Mouse (Mus musculus): ENCODE data around the gene Opalin.

Gene Opalin

GRCm38 (mm10) chr19:41076906-41077305 is at the start of gene Opalin:
TSS of gene Opalin (minus strand) at chr19:41077113.
- no peak for DNase-seq (ENCODE audit: low spot score)

- no peak for DNase-seq (ENCODE audit: low spot score)
Observed at GRCm38 (mm10) chr19:41123009-41123408, 46.1 kb upstream of the Opalin start.

DNA sequence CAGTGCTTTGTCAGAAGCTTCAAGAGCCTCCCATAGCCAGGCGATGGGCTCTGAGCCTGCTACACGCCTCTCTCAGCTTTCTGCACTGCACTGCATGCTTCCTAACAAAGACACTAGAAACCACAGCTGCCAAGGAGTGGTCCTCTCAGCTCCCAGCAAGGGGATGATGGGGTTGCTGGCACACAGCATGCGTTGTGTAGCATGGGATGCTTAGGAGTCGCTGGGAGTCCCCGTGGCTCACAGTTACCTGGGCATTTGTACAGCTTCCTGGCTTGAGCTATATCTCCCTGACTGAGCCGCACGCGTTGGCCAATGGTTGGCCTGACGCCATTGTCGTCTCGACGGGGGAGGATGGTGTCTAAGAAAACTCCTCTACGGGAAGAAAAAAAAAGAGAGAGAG is 43.0 kb upstream of the Opalin start:
- DNase-seq (ENCODE audit: low spot score), result no peak

DNA sequence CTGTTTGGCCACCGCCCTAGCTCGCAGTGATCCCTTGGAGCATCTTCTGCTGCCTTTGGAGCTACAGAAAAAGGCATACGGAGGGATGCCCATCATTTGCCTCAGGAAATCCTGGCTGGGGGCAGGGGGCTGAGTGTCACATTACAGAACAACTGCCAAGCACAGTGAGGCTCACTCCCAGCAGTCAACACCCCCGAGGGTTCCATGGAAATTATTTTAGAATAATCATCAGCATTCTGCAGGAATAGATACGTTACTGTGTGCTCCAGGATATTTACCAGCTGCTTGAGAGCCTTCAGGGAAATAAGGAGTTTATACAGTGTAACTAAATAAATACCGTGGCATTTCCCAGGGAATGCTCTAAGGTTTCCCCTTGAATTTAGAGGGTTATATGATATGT is 41.4 kb upstream of the Opalin start:
- DNase-seq (ENCODE audit: low spot score), result no peak

GRCm38 (mm10) chr19:41117334-41117733 is 40.4 kb upstream of the Opalin start:
- DNase-seq (ENCODE audit: low spot score), result no peak

- DNase-seq (ENCODE audit: low spot score), result no peak
Observed at GRCm38 (mm10) chr19:41114611-41115010, 37.7 kb upstream of the Opalin start.

- DNase-seq (ENCODE audit: low spot score), result no peak
Observed at GRCm38 (mm10) chr19:41113911-41114531, 37.1 kb upstream of the Opalin start.

DNA sequence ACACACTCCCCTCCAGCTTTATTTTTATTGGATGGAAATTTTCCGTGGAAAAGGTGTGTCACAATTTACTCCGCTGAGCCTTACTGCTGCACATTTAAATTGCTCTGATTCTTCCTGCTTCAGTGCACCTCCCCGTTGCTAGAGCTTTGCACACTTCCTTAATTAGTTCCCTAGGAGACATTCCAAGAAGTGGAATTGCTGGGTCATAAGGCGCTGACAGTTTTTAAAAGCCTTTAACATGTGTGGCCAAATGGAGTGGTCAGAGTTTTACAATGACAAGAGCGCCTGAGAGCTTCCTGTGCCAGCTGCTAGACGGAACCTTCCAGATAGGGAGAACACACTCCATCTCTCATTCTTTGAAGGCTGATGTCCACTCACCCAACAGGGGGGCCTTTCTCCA is 35.7 kb upstream of the Opalin start:
- no peak for DNase-seq (ENCODE audit: low spot score)

GRCm38 (mm10) chr19:41109991-41110390 is 33.1 kb upstream of the Opalin start:
- no peak for DNase-seq (ENCODE audit: low spot score)

DNA sequence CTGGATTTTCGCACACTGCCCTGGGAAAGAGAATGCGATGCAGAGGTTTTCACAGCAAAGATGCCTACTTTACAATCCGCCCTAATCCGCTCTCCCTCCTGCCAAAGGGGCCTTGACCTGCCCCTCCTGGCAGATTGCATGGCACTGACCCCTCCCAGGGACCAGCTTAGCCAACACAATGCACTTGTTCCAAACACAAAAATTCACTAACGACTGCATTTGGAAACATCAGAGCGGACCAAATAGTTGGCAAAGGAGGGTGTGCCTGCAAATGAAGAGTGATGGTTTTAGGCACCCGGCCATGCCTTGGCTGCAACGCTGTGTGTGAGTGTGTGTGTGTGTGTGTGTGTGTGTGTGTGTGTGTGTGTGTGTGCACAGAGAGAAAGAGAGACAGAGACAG is 32.6 kb upstream of the Opalin start:
- no peak for DNase-seq (ENCODE audit: low spot score)

DNA sequence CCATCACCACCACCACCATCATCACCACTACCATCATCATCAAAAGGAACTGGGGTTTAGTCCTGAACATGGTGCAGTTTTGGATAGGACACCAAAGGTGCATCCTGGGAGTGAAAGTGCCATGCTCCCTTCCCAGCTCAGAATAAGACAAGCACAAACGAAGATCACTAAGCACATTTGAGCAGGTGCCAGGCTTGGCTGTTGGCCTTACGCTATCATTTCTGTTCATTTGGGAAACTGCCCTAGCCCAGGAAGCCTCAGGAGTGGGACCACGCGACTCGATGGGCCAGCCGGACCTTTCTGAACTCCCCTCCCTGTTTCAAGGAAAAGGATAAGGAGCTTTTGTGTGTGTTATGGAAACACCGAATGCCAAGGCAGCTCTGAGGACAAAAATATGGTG is 31.8 kb upstream of the Opalin start:
- DNase-seq (ENCODE audit: low spot score), result no peak

GRCm38 (mm10) chr19:41107530-41107929 is 30.6 kb upstream of the Opalin start:
- no peak for DNase-seq (ENCODE audit: low spot score)

DNA sequence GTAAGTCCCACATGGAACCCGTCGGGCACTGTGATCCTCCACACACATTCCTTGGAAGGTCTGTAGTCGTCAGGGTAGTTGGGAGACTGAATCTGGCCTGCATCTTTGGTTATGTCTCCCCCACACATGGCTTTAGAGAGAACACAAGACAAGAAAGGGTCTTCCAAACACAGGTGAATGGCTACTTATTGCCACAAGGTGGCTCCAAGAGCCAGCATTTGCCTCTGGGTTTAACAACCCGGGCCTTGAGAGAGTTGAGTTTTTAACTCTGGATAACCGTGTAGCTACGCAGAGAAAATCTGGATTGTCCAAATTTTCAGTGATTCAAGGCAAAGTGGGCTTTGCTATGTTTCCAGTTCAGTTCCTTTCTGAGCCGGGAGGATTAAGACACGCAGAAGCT is 28.0 kb upstream of the Opalin start:
- DNase-seq (ENCODE audit: low spot score), result no peak

DNA sequence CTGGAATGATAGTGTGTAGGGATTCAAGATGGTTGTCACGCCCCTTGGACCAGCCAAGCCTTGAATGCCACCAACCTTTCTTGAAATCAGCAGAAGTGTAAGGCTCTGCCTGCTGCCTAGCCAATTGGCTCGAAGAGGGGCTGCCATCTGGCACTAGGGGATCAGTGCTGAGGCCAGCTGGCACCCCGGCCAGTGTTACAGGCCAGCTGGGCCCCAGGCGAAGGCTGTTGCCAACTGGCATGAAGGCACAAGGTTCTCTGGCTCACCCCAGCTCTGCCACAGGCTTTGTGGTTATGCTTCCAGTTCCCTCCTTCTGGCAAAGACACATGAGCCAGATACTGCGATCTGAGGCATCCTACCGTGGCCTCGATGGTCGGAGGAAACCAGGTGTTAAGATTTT is 24.5 kb upstream of the Opalin start:
- peak; percentile 34 for DNase-seq (ENCODE audit: low spot score)

GRCm38 (mm10) chr19:41100863-41101262 is 23.9 kb upstream of the Opalin start:
- DNase-seq (ENCODE audit: low spot score), result no peak

DNA sequence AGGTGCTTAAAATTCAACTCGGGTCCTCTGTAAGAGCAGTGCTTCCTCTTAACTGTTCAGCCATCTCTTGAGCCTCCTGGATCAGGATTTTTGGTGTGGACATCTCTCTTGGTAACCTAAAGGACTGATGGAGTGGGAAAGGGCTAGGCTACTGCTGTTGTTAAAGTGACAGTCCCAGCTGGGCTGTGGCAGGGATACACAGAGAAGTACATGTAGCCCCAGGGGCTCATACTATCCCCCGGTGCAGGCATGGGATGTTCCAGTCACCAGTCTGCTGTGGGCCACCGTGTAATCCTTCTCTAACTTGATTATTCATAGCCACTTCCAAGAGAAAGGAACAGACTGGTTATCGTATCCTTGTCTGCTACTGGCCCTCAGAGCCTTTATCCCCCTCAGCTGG is 20.1 kb upstream of the Opalin start:
- DNase-seq (ENCODE audit: low spot score), result no peak

DNA sequence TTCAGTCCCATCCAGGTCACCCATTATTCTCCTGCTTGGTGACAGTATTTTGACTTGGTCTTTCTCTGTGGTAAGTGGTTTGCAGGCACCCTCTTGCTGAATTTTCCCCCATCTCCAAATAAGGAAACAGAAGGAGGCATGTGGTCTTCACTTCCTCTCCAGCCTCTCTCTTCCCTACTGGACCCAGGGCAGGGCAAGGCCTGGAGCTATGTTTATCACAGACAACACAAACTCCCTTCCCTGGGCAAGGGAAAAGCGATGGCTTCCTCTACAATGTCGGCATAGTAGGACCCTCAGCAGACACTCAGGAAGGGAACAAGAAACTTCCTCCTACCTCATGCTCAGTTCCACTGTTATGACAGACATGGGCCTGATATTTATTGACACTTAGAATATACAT is 15.0 kb upstream of the Opalin start:
- DNase-seq (ENCODE audit: low spot score), result no peak

GRCm38 (mm10) chr19:41089833-41090232 is 12.9 kb upstream of the Opalin start:
- DNase-seq (ENCODE audit: low spot score), result no peak

DNA sequence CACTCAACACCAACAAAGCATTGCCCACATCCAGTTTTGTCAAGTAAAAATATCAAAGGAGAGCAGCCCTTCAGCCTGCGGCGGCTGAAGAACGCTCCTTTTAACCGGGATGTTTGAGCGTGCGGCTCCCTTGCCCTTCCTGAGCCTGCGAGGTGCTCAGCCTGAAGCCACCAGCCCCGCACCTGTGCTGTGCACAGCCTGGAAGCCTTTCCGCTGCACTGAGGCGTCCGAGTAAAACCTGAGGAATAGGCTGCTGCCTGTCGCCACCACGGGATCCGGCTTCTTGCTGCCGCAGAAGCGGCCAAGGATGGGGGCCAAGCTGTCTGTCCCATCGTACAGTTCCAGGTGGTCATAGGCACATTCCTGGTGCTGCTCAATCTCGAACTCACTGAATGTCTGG is 11.6 kb upstream of the Opalin start:
- no peak for DNase-seq (ENCODE audit: low spot score)

GRCm38 (mm10) chr19:41087901-41088300 is 11.0 kb upstream of the Opalin start:
- no peak for DNase-seq (ENCODE audit: low spot score)

GRCm38 (mm10) chr19:41086700-41087099 is 9.8 kb upstream of the Opalin start:
- no peak for DNase-seq (ENCODE audit: low spot score)

- no peak for DNase-seq (ENCODE audit: low spot score)
Observed at GRCm38 (mm10) chr19:41086289-41086688, 9.4 kb upstream of the Opalin start.

DNA sequence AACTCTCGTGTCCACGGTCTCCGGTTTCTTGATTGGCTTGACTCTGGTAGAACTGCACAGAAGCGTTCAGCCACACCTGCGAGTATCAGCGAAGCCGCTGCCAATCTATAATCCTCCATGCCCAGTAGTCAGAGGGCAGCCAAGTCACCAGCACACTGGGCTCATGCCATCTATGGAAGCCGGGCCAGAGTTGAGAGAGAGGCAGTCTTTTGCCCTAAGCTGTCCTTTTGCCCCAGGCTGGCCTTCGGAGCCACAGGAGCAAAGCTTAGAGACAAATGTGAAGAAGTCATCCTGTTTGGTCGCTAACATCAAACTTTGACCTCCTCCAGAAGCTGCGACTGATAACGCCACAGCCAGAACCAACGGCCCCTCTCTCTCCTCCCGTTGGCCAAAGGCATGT is 6.7 kb upstream of the Opalin start:
- no peak for DNase-seq (ENCODE audit: low spot score)

GRCm38 (mm10) chr19:41081589-41081988 is 4.7 kb upstream of the Opalin start:
- DNase-seq (ENCODE audit: low spot score), result no peak

All from ovary, adult 18-20 months (tissue).